Mouse (Mus musculus) testis, adult 2 months (tissue): ENCODE data around the gene Kars.

ENCODE experiments used
- CTCF ChIP-seq: fragments of 200-500 bp; IDR thresholded peaks from 2 replicates; pipeline ENCODE4 v1.5.1; 2012; ENCODE audit warnings: low read depth, mild to moderate bottlenecking, inconsistent platforms, low read length, moderate library complexity; ENCODE audit not compliant: control insufficient read depth, insufficient read depth, insufficient replicate concordance
- POLR2A ChIP-seq: fragments of 200-500 bp; IDR thresholded peaks from 2 replicates; pipeline ENCODE4 v1.6.1; 2012; ENCODE audit warnings: low read depth, mild to moderate bottlenecking, inconsistent platforms, low read length, moderate library complexity; ENCODE audit not compliant: control insufficient read depth

DNA sequence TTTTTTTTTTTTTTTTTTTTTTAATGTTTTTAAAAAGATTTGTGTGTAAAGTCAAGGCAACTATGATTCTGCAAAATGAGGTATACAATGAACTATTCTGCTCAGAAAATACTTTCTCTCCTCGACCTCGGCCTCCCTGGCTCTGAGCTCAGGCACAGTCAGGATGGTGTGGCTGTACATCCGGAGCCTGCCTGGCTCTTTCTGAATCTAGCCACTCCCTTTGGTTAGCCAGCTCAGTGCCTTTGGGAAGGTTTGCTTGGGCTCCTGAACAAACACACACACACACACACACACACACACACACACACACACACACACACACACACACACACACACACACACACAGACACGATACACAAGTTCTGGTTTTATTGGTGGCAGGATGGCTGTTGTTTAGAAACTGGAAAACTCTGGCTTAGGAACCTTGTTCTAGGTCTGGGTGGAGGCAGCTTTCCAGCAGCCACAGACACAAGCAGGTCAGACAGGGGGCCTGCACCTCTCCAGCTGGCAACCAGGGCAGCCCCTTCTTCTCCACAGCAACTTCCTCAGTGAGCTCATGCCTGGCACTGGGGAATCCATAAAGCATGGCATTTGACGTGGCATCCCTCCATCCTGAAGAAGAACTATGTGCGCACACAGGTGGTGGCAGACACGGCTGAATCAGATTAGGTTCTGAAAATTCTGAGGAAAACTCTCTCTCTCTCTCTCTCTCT, 46.1 kb downstream of the Kars start:
- TF ChIP-seq CTCF (no peak), POLR2A (no peak)
